Mouse (Mus musculus): Measurements from ENCODE around the gene Ascl3.

The Ascl3 gene

DNA sequence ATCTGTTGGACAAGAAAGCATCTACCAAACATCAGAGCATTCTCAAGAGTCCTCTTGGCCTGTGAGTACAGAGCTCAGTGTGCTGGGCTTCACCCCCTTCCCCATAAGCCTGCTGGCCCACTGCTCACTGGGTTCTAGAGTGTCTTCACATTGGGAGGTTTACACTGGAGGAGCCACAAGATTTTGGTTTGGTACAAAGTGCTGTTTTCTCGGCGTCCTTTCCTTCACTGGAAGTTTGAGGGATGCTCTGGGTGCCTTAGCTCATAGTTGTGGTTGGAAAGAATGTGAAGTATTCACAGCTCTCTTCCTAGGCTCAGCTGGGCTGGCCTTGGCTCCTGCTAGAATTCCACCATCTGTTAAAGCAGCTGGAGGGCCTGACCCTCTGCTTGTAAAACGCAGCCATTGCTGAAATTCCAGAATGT lies 22.6 kb downstream of the Ascl3 start:
- DNase-seq (ENCODE audit: low spot score), result no peak

DNA sequence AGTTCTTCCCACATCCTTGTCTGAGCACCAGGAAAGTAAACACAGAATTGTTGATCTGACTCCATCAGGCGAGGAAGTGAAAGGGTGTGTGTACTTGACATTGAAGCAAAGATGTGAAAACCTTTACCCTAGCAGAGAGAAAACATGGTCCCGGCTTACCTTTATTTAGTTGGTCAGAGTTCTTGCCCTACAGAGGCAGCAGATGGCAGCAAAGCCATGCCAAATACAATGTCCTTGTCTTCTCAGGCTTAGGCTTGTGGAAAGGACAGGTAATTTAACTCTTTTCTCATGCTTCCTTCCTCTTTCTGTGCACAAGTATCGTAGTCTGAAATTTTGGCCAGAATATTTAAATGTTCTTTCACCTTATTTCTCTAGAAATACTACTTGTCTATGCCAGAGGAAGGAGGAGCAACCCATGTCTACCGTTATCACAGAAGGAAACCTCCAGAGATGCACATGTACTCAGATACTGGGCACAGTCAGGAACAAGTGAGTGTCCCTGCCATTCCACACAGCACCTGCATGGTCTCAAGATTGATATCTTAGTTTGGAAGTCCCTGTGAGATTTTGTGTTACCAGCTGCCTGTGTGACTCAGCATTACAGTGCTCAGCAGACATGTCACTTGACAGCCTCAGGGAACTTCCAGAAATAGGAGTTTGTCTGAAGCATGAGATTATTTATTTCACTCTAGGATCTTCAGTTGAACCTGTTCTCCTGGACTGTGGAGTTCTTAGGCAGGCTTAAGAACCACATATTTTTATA lies 24.3 kb downstream of the Ascl3 start:
- peak; percentile 75 for DNase-seq (ENCODE audit: low spot score)

DNA sequence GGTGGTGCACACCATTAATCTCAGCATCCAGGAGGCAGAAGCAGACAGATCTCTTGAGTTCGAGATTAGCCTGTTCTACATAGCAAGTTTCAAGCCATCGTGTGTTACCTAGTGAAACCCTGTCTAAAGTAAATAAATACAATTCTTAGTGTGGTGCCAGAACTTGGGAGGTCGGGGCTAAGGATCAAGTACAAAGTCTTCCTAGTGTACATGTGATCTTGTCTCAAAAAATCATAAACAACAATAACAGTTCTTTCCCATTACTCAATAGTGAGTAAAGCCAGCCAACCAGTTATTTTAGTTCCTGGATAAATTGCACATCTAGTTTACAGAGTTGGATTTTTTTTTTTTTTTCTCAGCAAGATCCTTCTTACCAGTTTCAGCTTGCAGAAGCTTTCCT lies 27.1 kb downstream of the Ascl3 start:
- no peak for DNase-seq (ENCODE audit: low spot score)

DNA sequence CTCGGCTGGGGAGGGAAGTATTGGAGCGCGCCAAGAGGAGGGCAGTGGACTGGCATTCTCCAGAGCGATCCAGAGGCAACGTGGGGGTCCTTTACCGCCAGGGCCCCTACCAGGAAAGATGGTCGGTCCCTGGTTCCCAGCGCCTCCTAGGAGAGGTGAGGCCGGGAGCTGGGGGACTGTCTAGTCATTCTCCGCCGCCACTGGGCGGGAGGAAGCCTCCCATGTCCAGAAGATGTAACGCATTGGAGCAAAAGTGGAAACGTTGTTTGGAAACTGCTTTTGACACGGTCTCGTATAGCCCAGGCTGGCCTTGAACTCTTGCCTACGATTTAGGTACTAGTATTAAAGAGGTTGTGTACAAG lies 27.5 kb downstream of the Ascl3 start:
- no peak for DNase-seq (ENCODE audit: low spot score)

DNA sequence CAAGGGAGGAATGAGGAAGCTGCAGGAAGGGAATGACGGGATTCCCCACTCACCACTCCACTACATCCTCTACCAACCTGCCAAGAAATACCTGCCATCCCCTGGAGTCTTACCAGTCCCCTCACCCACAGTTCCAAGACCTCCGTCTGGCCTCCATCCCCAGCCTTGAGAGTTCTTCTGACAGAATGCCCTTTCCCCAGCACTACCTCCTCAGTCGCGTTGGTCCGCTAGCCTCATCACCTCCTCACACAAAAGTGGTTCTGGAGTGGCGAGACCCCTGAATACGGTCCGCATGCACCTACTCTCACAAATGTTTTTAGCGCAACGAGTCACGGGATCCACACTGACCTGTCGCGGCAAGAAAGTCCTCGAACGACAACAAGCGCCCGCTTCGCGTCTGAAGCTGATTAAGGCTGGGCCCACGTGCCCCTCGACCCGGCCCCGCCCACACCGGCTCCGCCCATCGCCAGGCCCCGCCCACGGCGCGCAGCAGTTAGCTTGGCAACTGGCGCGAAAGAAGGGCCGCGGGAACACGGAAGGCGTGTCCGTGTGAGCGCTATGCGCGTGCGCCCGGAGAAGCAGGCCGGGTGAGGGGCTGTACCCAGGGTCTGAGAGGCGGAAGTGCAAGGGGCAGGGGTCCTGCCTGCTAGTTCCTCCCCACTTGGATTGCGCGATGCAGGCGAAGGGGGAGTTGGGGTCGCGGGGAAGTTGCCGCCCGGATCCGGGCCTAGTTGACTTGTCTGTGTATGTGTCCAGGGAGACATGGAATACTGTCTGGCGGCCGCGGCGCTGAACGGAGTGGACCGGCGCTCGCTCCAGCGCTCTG lies 28.1 kb downstream of the Ascl3 start, which contains the start of the genes St5 and Akip1:
TSS of gene St5 (minus strand) at position 416 of the 826 bp plus-strand sequence.
TSS of gene Akip1 (plus strand) at position 501 of the 826 bp plus-strand sequence.
- peak; percentile 96 for DNase-seq (ENCODE audit: low spot score)

DNA sequence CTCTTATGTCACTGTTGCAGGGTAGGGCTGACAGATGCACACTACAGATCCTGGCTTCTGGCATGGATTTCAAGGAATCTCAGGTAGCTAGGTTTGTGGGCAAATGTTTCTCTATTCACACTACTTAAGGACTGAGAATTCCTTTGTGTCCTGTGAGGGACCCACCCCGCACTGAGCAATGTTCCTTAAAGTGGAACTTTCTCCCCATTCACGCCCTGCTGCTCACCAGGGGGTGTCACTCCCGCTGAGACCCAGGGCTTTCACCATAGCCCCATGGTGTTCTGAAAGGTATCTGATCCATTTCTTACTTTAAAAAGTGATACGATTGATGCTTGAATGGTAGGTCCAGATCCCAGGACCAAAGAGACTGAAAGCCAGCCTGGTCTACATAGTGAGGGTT lies 28.8 kb downstream of the Ascl3 start:
- DNase-seq (ENCODE audit: low spot score), result no peak

DNA sequence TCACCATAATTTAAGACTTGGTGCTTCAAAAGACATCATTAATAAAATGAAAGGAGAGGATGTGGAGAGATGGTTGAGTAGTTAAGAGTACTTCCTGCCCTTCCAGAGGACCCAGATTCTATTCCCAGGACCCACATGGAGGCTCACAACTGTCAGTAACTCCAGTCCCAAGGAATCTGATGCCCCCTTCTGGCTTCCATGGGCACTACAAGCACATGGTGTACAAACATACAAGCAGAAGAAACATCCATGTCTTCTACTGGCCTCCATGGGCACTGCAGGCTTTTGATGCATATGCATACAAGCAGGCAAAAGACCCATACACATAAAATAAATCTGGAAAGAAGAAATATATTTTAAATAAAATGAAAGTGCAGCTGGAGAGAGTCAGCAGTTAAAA lies 31.3 kb downstream of the Ascl3 start:
- DNase-seq (ENCODE audit: low spot score), result no peak

DNA sequence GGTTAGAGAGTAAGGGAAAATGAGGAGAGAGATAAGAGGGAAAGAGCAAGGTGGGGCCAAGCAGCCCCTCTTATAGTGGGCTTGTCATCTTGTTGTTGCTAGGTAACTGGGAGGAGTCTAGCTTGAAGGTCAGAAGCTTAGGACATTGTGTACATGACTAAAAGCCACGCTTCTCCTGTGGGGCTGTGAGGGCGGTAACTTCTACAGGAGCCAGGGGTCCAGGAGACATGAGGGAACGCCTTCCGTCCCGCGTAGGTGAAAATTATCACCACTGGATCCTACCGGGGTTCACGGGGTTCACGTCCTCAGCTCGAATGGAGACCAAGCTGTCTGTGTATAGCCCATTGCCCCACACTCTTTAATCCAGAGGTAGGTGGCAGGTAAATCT lies 36.2 kb downstream of the Ascl3 start:
- DNase-seq (ENCODE audit: low spot score), result no peak

DNA sequence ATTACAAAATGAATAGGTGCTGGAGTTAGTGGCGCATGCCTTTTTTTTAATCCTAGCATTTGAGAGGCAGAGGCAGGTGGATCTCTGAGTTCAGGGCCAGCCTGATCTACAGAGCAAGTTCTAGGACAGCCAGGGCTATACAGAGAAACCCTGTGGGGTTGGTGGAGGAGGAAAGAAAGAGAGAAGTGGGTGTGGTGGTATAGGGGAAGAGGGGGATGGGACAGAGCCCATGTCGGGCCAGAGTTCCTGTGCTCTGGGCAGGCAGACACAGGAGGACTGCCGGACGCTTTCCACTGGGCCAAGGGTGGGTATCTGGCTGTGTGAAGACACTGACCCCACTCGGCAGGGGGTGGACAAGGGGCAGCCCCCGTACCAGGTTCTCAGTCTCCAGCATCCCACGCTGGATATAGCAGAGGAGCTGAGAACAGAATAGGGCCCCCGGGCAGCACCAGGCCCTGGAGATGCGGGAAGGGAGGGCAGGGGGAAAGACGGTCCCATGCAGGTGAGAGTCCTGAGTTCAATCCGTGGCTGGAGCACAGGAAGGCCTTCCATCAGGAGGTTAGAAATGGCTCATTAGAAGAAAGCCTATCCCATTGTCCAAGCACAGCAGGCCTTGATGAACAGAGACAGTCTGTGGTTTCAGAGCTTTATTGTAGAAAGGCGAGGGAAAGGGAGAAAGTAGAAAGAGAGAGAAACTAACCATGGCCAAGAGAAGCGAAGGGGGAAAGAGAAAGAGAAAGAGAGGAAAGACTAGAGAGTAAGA lies 36.8 kb downstream of the Ascl3 start:
- no peak for DNase-seq (ENCODE audit: low spot score)

DNA sequence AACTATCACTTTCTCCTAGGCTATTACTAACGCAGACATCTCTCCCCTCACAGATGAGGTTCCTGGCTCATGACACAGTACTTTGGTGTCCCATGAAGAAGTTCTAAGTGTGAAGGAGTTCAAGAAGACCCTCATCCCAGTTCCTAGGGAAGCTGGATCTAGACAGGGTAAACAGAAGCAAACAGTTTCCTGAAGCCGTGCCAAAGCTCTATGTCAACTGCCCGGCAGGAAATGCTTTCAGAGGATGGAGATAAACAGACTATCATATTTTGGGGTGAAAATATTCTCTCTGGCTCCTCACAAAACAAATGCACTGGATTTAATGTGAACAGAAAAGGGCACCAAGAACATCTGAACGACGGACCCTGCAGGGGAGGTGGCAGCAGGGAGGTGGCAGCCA lies 40.6 kb downstream of the Ascl3 start:
- DNase-seq (ENCODE audit: low spot score), result no peak

DNA sequence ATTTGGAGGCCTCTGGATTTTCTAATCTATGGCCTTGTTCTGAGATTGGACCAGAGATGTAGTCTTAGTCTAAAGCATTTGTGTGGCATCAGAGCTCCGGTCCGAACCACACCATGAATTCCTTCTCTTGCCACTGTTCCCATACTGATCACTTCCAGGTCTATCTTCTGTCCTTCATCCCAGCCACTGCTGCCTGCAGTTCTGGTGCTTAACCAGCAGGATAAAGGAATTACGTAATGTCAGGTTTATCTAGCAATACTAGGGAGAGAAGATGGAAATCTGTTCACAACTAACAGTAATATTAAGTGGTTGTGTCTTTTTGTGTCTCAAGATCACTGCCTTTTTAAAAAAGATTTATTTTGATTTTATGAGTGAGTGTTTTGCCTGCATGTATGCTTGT lies 41.4 kb downstream of the Ascl3 start:
- no peak for DNase-seq (ENCODE audit: low spot score)

DNA sequence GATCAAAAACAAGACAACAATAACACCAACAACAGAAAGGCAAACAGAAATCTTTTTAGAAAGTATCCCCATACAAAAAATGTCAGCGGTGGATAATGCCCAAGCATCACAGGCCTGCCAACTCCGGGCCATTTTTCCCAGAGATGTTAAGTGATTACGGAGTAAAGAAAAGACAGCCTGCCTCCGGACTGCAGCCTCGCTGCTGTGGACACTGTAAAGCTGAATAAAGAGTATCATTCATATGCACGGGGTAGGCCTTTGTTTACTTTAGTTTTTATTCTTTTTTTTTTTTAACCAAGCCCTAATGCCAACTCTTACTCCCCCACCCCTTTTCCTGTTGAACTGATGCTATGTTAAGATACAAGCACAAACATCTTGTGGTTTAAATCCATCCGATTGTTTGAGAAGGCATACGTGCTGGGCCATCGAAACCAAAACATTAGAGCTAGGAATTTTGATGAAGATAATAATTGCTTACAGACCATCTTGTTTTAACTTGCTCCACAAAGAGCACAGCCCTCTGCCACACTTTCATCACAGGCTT lies 44.9 kb downstream of the Ascl3 start:
- no peak for DNase-seq (ENCODE audit: low spot score)

DNA sequence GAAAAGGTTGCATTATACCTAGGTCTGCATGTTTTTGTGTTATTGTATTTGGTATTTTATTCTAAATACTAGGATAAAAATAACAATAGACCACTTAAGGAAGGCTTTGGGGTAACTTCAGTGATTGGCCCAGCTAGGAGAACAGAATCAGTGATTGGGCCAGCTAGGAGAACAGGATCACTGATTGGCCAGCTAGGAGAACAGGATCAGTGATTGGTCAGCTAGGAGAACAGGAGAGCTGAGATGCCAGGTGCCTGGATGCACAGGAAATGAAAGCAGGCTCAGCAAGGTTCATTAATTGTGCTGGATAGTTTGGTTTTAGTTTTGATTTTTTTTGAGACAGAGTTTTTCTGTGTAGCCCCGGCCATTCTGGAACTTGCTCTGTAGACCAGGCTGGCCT lies 50.6 kb downstream of the Ascl3 start:
- DNase-seq (ENCODE audit: low spot score), result no peak

DNA sequence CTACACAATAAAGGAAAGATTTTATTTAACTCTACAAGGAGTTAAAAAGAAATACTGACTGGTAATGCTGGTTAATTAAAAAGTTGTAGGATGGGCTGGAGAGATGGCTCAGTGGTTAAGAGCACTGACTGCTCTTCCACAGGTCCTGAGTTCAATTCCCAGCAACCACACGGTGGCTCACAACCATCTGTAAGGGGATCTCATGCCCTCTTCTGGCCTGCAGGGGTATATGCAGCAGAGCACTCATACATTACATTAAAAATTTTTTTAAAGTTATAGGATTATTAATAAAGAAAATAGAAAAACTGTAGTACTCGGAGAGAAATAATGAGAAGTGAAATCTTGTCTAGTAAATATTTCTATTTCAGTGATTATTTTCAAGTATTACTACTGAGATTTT lies 51.2 kb downstream of the Ascl3 start:
- DNase-seq (ENCODE audit: low spot score), result no peak

Measured in retina, embryonic 14.5 days (tissue).